Mouse (Mus musculus) MEL (cell line): ENCODE measurements around the gene Rgs17. TPM values are rescaled to one million over a fixed set of nuclear protein-coding genes. Genes with fewer than 3 reads are reported as not detected.

ENCODE experiments used
- DNase-seq: peaks from one replicate; pipeline ENCODE4 v3.0.0; 2011; ENCODE audit warnings: low read depth, low spot score
- H3K27ac ChIP-seq: 2 replicates; pipeline ENCODE4 v1.5.1; 2012; ENCODE audit warnings: low read depth, mild to moderate bottlenecking, control low read depth, low read length, moderate library complexity; ENCODE audit not compliant: control insufficient read depth
- H3K27me3 ChIP-seq, 2 experiments: fragments of 150-350 bp in 1 of 2; sonication (generic) in 1 of 2; 2 replicates each; pipeline ENCODE4 v1.6.1; 2012; ENCODE audit warnings: low read length in 2 of 2, mild to moderate bottlenecking in 2 of 2, improper control_type of control experiment in 1 of 2, moderate library complexity in 1 of 2; ENCODE audit not compliant: insufficient read depth in 2 of 2, control insufficient read depth in 1 of 2
- H3K36me3 ChIP-seq, 2 experiments: 2 replicates each; pipeline ENCODE4 v1.6.1; 2012 to 2014; ENCODE audit warnings: low read length in 2 of 2, improper control_type of control experiment in 1 of 2, inconsistent platforms in 1 of 2, mild to moderate bottlenecking in 1 of 2; ENCODE audit not compliant: insufficient read depth in 2 of 2, control insufficient read depth in 1 of 2
- H3K4me1 ChIP-seq, 2 experiments: fragments of 150-350 bp in 1 of 2; sonication (generic) in 1 of 2; 2 replicates each; pipeline ENCODE4 v1.6.1; 2012; ENCODE audit warnings: low read length in 2 of 2, improper control_type of control experiment in 1 of 2, mild to moderate bottlenecking in 1 of 2; ENCODE audit not compliant: insufficient read depth in 2 of 2, control insufficient read depth in 1 of 2
- H3K4me3 ChIP-seq, 2 experiments: fragments of 150-350 bp in 1 of 2; sonication (generic) in 1 of 2; 2 replicates each; pipeline ENCODE4 v1.5.1; 2012; ENCODE audit warnings: low read depth in 2 of 2, low read length in 2 of 2, mild to moderate bottlenecking in 2 of 2, moderate library complexity in 2 of 2, control low read depth in 1 of 2, improper control_type of control experiment in 1 of 2; ENCODE audit not compliant: control insufficient read depth in 1 of 2, insufficient read depth in 1 of 2
- H3K79me2 ChIP-seq: 2 replicates; pipeline ENCODE4 v1.6.1; 2012; ENCODE audit warnings: mild to moderate bottlenecking, low read length, moderate library complexity; ENCODE audit not compliant: control insufficient read depth, poor library complexity, insufficient read depth
- H3K9ac ChIP-seq: 2 replicates; pipeline ENCODE4 v1.6.1; 2012; ENCODE audit warnings: low read depth, mild to moderate bottlenecking, control low read depth, low read length, moderate library complexity; ENCODE audit not compliant: control insufficient read depth, poor library complexity, severe bottlenecking
- H3K9me3 ChIP-seq: fragments of 150-350 bp; sonication (generic); replicated peaks from 2 replicates; pipeline ENCODE4 v1.6.1; 2012; ENCODE audit warnings: mild to moderate bottlenecking, low read length, improper control_type of control experiment, moderate library complexity; ENCODE audit not compliant: insufficient read depth
- CHD2 ChIP-seq: IDR thresholded peaks from 2 replicates; pipeline ENCODE4 v1.6.1; 2011; ENCODE audit warnings: low read length, improper control_type of control experiment
- CTCF ChIP-seq, 3 experiments: IDR thresholded peaks in 2 of 3; conservative IDR thresholded peaks in 1 of 3; 2 replicates each; pipeline ENCODE4 v1.5.1; 2011 to 2012; ENCODE audit warnings: low read length in 3 of 3, low read depth in 2 of 3, mild to moderate bottlenecking in 2 of 3, improper control_type of control experiment in 1 of 3, inconsistent platforms in 1 of 3, mixed read lengths in 1 of 3, moderate library complexity in 1 of 3; ENCODE audit not compliant: control insufficient read depth in 1 of 3, insufficient read depth in 1 of 3, poor library complexity in 1 of 3, severe bottlenecking in 1 of 3
- HCFC1 ChIP-seq: IDR thresholded peaks from 2 replicates; pipeline ENCODE4 v1.6.1; 2012; ENCODE audit warnings: low read depth, mild to moderate bottlenecking, inconsistent platforms, low read length, improper control_type of control experiment, moderate library complexity
- RAD21 ChIP-seq: IDR thresholded peaks from 2 replicates; pipeline ENCODE4 v1.6.1; 2011; ENCODE audit warnings: mild to moderate bottlenecking, low read depth, low read length, improper control_type of control experiment
- SMC3 ChIP-seq: IDR thresholded peaks from 2 replicates; pipeline ENCODE4 v1.6.1; 2011; ENCODE audit warnings: low read depth, low read length, improper control_type of control experiment
- TCF12 ChIP-seq: IDR thresholded peaks from 2 replicates; pipeline ENCODE4 v1.6.1; 2014; ENCODE audit warnings: low read depth, mild to moderate bottlenecking, inconsistent platforms, low read length, improper control_type of control experiment, moderate library complexity
- USF1 ChIP-seq: IDR thresholded peaks from 2 replicates; pipeline ENCODE4 v1.6.1; 2014; ENCODE audit warnings: low read depth, mild to moderate bottlenecking, inconsistent platforms, low read length, improper control_type of control experiment, moderate library complexity
- ZC3H11A ChIP-seq: IDR thresholded peaks from 2 replicates; pipeline ENCODE4 v1.6.1; 2012; ENCODE audit warnings: low read depth, mild to moderate bottlenecking, inconsistent platforms, low read length, improper control_type of control experiment
- ZMIZ1 ChIP-seq: IDR thresholded peaks from 2 replicates; pipeline ENCODE4 v1.6.1; 2012; ENCODE audit warnings: low read depth, mild to moderate bottlenecking, inconsistent platforms, low read length, improper control_type of control experiment, moderate library complexity
- polyA plus RNA-seq, 2 experiments: library from polyadenylated mRNA; stranded (reverse) in 1 of 2; unstranded in 1 of 2; fragments of >175 nt in 1 of 2; fragments of >200 nt in 1 of 2; gene quantifications; 2 replicates each; pipeline versions ENCODE4 v1.2.1 to v1.2.4; 2012; ENCODE audit warnings: low replicate concordance in 2 of 2, low read depth in 1 of 2; ENCODE audit not compliant: insufficient read length in 2 of 2, insufficient read depth in 1 of 2, missing spikeins in 1 of 2
- total RNA-seq: library from RNA; depleted of rRNA; stranded (reverse); fragments of 300-350 nt; gene quantifications from 2 replicates; pipeline ENCODE4 v1.2.3, GENCODE M21; 2012; rRNA removed

Gene Rgs17
- total and polyA plus RNA-seq, 3 experiments = not detected

GRCm38 (mm10) chr10:5790657-5791056 is 131.5 kb downstream of the Rgs17 start:
- Histone ChIP-seq H3K36me3 (no peaks in the 10 kb centered on the region), H3K9me3 (no peaks in the 10 kb centered on the region), H3K4me3 (no peak overlapping the region), H3K9ac (no peak overlapping the region), H3K4me1 (no peaks in the 10 kb centered on the region), H3K27ac (no peak overlapping the region), H3K27me3 (peaks cover 0 to 2% of the 10 kb centered on the region in 2 experiments; a peak in 2 of 4 replicates), H3K79me2 (no peaks in the 10 kb centered on the region)
- peak; percentile 66 for DNase-seq
- TF ChIP-seq CTCF (IDR thresholded peaks at IDR 0.05 in 2 of 3, conservative IDR thresholded peaks at IDR 0.05 in 1 of 3; ENCODE audit: control insufficient read depth in 1 of 3, insufficient read depth in 1 of 3, low read depth in 2 of 3, low read length in 3 of 3, poor library complexity in 1 of 3, severe bottlenecking in 1 of 3) = peak; percentile 39 to 89 (median 74)
- TF ChIP-seq ZC3H11A = peak; percentile 63
- peak; percentile 82 for TF ChIP-seq SMC3
- TF ChIP-seq RAD21 = peak; percentile 79
- TF ChIP-seq ZMIZ1 = no peak
- TF ChIP-seq, all 39 proteins: peak for 4

GRCm38 (mm10) chr10:5786923-5787322 is 135.3 kb downstream of the Rgs17 start:
- H3K27me3 ChIP-seq = peaks cover 0 to 2% of the 10 kb centered on the region in 2 experiments; a peak in 3 of 4 replicates
- TF ChIP-seq USF1 = no peak
- no peak for TF ChIP-seq CHD2
- TF ChIP-seq TCF12 = no peak
- peak; percentile 69 for TF ChIP-seq RAD21
- peak; percentile 55 to 82 (median 67) for TF ChIP-seq CTCF (IDR thresholded peaks at IDR 0.05 in 2 of 3, conservative IDR thresholded peaks at IDR 0.05 in 1 of 3; ENCODE audit: control insufficient read depth in 1 of 3, insufficient read depth in 1 of 3, low read depth in 2 of 3, low read length in 3 of 3, poor library complexity in 1 of 3, severe bottlenecking in 1 of 3)
- TF ChIP-seq ZC3H11A = 0 out of 2 replicates have a peak, but pooled peaks have one; percentile 50
- TF ChIP-seq SMC3 = peak; percentile 79
- no peak for TF ChIP-seq HCFC1
- TF ChIP-seq, all 39 proteins: peak for 4
- Histone ChIP-seq H3K27ac (no peak overlapping the region), H3K9me3 (no peaks in the 10 kb centered on the region), H3K9ac (no peak overlapping the region), H3K36me3 (no peaks in the 10 kb centered on the region), H3K4me1 (no peaks in the 10 kb centered on the region), H3K4me3 (no peak overlapping the region), H3K79me2 (no peaks in the 10 kb centered on the region)
- peak; percentile 61 for DNase-seq

Other genes starting within 250 kb of the Rgs17 start
- gene Fbxo5, start 116.8 kb downstream of the Rgs17 start, total RNA-seq = 41.0 and 48.7 TPM in 2 replicates
- 1,000 to 10,000 TPM in 1 of 2 experiments, 10 to 100 TPM in 1; 36.1 to 1,320 TPM for gene Fbxo5, start 116.8 kb downstream of the Rgs17 start, polyA plus RNA-seq
- gene Mtrf1l, start 98.5 kb downstream of the Rgs17 start, total RNA-seq = 4.0 and 4.6 TPM in 2 replicates
- gene Mtrf1l, start 98.5 kb downstream of the Rgs17 start, polyA plus RNA-seq = 1 to 10 TPM in 1 of 2 experiments, not detected in 1; 5.6 TPM